Mouse (Mus musculus) small intestine, adult 2 months (tissue): ENCODE measurements around the gene Hs3st2. TPM values are rescaled to one million over a fixed set of nuclear protein-coding genes. Genes with fewer than 3 reads are reported as not detected.

Experiments used
- H3K27ac ChIP-seq: fragments of 200-500 bp; 2 replicates; pipeline ENCODE4 v1.5.1; 2012; ENCODE audit warnings: low read depth, low read length, control low read depth, inconsistent platforms; ENCODE audit not compliant: insufficient read depth
- H3K27me3 ChIP-seq: fragments of 200-500 bp; 2 replicates; pipeline ENCODE4 v1.6.1; 2012; ENCODE audit warnings: mild to moderate bottlenecking, moderate library complexity, low read length, inconsistent platforms; ENCODE audit not compliant: control insufficient read depth, insufficient read depth
- H3K36me3 ChIP-seq: fragments of 200-500 bp; 2 replicates; pipeline ENCODE4 v1.6.1; 2012; ENCODE audit warnings: mild to moderate bottlenecking, low read length, control low read depth, inconsistent platforms; ENCODE audit not compliant: control insufficient read depth, insufficient read depth
- H3K4me1 ChIP-seq: fragments of 200-500 bp; 2 replicates; pipeline ENCODE4 v1.6.1; 2012; ENCODE audit warnings: low read length, inconsistent platforms, mixed read lengths; ENCODE audit not compliant: control insufficient read depth, insufficient read depth, insufficient read length
- H3K4me3 ChIP-seq: fragments of 200-500 bp; 2 replicates; pipeline ENCODE4 v1.5.1; 2012; ENCODE audit warnings: low read depth, mild to moderate bottlenecking, control low read depth, inconsistent platforms, low read length, moderate library complexity
- CTCF ChIP-seq: fragments of 200-500 bp; IDR thresholded peaks from 2 replicates; pipeline ENCODE4 v1.5.1; 2012; ENCODE audit warnings: low read depth, mild to moderate bottlenecking, control low read depth, inconsistent platforms, low read length, moderate library complexity, mixed read lengths; ENCODE audit not compliant: insufficient replicate concordance, insufficient read length; ENCODE audit errors: extremely low read depth
- POLR2A ChIP-seq: fragments of 200-500 bp; IDR thresholded peaks from 2 replicates; pipeline ENCODE4 v1.6.1; 2012; ENCODE audit warnings: low read depth, mild to moderate bottlenecking, control low read depth, inconsistent platforms, low read length, moderate library complexity
- WGBS: fragments of 180-500 bp; shearing (Covaris S2); methylation state at CpG from one replicate; pipeline ENCODE4 v1.1.7; 2018; 5-methylcytosine and 5-hydroxymethylcytosine counted together
- polyA plus RNA-seq: library from polyadenylated mRNA; depleted of rRNA; stranded (reverse); fragments of >200 nt; gene quantifications from 2 replicates; pipeline ENCODE4 v1.2.3, GENCODE M21; 2012

The Hs3st2 gene
- polyA plus RNA-seq, 1 experiment: 0.23 TPM

DNA sequence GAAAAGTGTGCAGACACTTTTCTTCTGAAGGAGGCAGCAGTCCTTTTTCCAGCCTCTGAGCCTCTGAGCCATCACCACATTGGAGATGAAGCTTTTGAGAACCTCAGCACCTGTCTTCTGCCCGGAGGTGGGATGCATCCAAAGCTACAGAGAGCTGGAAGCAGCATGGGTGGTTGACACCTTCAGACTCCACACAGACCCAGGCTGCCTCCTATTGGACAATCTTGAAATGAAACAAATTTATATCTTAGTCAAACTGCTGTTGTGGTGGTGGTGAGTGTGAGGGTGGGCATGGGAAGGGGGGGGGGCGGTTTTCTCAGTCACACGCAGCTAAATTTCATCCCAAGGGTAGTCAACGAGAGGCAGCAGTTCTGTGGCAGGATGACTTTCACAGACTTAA, 12.7 kb upstream of the Hs3st2 start:
- Histone ChIP-seq H3K4me3 (no peak overlapping the region), H3K4me1 (no peaks in the 10 kb centered on the region), H3K27me3 (no peaks in the 10 kb centered on the region), H3K36me3 (no peaks in the 10 kb centered on the region), H3K27ac (no peak overlapping the region)
- 50% methylated on average over 4 of the region's 4 CpGs for WGBS
- TF ChIP-seq CTCF: peak; percentile 46; the same call in 1 of the 2 replicates
- no peak for TF ChIP-seq POLR2A

DNA sequence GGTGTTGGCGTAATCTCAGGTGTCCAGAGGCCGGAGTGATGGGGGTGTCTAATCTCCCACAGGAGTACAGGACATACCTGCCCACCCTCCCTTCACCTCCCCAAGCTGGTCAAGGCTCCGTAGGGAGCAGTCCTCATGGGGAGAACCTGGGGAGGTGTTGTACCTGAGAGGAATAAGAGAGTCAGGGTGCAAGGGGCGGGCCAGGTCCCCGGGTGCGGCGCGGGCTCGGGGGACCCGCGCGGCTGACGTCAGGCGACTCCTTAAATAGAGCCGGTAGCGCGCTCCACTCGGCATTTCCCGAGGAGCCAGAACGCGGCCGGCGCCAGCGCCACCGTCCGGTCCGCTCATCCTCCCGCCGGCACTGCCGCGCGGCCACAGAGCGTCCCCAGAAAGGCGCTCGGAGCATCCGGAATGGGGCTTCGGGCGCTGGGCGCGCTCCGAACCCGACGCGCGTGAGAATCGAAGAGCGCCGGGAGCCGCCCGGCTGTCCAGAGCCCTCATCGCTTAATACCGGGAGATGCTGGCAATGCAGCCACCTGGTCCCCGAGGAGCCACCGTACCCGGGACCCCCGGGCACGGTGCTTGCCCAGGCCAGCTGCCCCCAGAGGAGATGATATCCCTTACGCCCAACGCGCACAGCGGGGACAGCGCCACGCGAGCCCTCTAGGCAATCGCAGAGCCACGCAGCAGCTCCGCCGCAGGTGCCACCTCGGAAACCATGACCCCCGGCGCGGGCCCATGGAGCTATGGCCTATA, 503 bp downstream of the Hs3st2 start:
- 4% methylated on average over 72 of the region's 72 CpGs for WGBS
- H3K4me3 ChIP-seq: no peak overlapping the region

DNA sequence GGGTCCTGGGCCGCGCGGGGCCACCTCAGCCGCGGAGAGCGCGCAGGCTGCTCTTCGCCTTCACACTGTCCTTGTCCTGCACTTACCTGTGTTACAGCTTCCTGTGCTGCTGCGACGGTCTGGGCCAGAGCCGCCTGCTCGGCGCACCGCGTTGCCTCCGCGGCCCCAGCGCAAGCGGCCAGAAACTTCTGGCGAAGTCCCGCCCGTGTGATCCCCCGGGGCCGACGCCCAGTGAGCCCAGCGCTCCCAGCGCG, 1.0 kb downstream of the Hs3st2 start:
- H3K36me3 ChIP-seq: no peaks in the 10 kb centered on the region
- peaks cover 11% of the 10 kb centered on the region for H3K27me3 ChIP-seq
- H3K4me1 ChIP-seq: no peaks in the 10 kb centered on the region
- H3K4me3 ChIP-seq: no peak overlapping the region
- H3K27ac ChIP-seq: no peak overlapping the region
- TF ChIP-seq CTCF (no peak), POLR2A (no peak)
- WGBS: 2% methylated on average over 28 of the region's 28 CpGs

More for the DNA sequence above, 503 bp downstream of the Hs3st2 start:
- Histone ChIP-seq H3K4me1 (no peaks in the 10 kb centered on the region), H3K27me3 (peaks cover 11% of the 10 kb centered on the region), H3K27ac (no peak overlapping the region), H3K36me3 (no peaks in the 10 kb centered on the region)
- TF ChIP-seq POLR2A (no peak), CTCF (no peak)

DNA sequence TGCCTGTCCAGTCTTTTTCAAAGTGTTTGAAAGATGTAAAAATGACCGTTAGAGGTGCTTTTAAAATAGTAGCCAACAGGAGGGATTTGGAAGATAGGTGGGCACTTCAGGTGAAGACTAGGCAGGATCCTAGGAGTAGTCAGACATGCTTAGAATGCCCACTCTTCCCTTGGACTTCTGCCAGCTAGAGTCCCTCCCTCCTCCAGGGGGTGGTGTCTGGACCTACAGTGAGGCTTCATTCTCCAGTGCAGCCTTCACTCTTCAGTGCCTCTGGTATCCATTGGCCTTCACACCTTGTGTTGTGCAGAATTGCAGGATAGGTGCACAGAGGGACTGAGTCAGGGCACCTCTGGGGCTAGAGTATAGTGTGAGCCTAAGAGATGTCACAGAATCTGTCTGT, 2.2 kb downstream of the Hs3st2 start:
- WGBS: 78% methylated on average over 1 of the region's 1 CpGs
- Histone ChIP-seq H3K27me3 (peaks cover 11% of the 10 kb centered on the region), H3K4me3 (no peak overlapping the region), H3K27ac (no peak overlapping the region), H3K36me3 (no peaks in the 10 kb centered on the region), H3K4me1 (no peaks in the 10 kb centered on the region)
- TF ChIP-seq POLR2A (no peak), CTCF (no peak)

DNA sequence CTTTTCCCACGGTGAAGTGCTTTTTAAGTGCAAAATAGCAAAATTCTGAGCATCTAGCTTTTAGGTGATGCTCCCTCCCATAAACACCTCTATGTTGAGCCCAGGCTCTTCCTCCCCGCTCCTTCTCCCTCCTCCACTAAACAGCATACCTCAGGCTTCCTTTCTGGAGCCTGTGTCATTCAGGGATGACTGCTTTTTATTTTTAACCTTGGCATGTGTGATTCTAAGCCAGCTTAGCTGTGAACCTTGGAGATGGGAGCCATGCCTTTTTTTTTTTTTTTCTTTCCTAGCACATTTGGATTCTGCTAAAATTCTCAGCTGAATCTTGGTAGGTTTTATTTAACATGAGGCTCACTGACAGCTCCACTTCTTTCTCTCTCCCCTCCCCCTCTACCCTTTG, 3.2 kb downstream of the Hs3st2 start:
- H3K36me3 ChIP-seq: no peaks in the 10 kb centered on the region
- peaks cover 11% of the 10 kb centered on the region for H3K27me3 ChIP-seq
- H3K27ac ChIP-seq: no peak overlapping the region
- H3K4me1 ChIP-seq: no peaks in the 10 kb centered on the region
- TF ChIP-seq CTCF: no peak
- no peak for TF ChIP-seq POLR2A
- no peak overlapping the region for H3K4me3 ChIP-seq
- 83% methylated on average over 2 of the region's 2 CpGs for WGBS

DNA sequence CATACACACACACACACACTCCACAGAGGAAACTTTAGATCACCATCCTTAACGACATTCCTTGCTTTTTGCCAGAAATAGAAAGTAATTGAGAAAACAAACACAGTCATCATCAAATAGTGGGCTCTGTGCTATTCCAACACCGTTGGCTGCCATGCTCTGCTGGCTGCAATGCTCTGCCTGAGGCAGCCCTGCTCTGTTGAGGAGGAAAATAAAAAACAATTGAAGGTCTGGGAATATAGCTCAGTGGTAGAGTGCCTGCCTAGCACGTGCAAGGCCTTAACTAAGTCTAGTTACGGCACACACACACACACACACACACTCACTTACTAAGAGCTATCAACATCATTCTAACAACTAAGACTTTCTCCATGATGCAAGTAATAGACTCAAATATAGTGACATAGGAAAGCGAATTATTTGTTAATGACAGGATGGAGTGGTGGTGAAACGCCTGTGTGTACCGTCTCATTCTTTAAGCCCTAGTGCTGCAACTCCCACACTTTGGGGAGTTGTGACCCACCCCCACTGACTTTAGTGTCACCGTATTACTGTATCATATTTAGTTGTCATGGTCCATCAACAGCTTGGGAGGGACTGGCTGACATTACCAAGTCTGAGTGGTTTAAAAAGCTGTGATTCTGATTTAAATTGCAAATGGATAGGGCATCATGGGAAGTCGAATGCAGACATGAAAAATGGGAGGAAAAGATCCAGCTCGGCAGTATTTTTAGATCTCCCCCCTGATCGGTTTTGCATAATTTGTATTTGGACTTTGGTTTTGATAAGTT, 19.3 kb downstream of the Hs3st2 start:
- Histone ChIP-seq H3K36me3 (no peaks in the 10 kb centered on the region), H3K4me1 (no peaks in the 10 kb centered on the region), H3K4me3 (no peak overlapping the region), H3K27ac (no peak overlapping the region), H3K27me3 (no peaks in the 10 kb centered on the region)
- WGBS: 78% methylated on average over 11 of the region's 11 CpGs
- TF ChIP-seq POLR2A (no peak), CTCF (no peak)

DNA sequence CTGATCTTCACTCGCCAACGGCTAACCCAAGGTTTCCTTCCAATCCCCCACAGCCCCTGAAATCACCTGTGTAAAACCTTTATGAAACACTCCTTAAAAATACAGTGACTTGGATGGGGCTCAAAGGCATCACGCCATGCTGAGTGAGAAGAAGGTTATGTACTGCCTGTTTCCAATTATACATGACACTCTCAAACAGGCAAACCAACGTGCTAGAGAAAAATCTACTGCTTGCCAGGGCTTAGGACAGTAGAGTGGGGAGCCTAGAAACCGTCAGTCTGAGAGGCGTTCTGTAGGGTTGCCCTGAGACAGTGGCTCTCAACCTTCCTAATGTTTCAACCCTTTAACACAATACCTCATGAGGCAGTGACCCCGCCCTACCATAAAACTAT, 19.8 kb downstream of the Hs3st2 start:
- H3K4me3 ChIP-seq: no peak overlapping the region
- H3K36me3 ChIP-seq: no peaks in the 10 kb centered on the region
- TF ChIP-seq POLR2A: no peak
- TF ChIP-seq CTCF: no peak
- WGBS: 77% methylated on average over 7 of the region's 7 CpGs
- no peak overlapping the region for H3K27ac ChIP-seq
- H3K4me1 ChIP-seq: no peaks in the 10 kb centered on the region
- no peaks in the 10 kb centered on the region for H3K27me3 ChIP-seq
